Mouse (Mus musculus) mouse embryonic stem cell (cell line): ENCODE results near the gene Elmod1.

Experiments used
- in situ Hi-C, 2 experiments: fragments of 300-500 bp; cut with MboI; formaldehyde crosslinking; loops; 1 replicate in 1 of 2; 3 replicates in 1 of 2; pipeline ENCODE4 v1.14.3; 2019 to 2020; ENCODE audit warnings: low sequenced_read_pairs in 2 of 2, low pct_unique_long_range_greater_than_20kb in 1 of 2, mixed read lengths in 1 of 2; ENCODE audit not compliant: unreplicated experiment in 1 of 2

The Elmod1 gene

DNA sequence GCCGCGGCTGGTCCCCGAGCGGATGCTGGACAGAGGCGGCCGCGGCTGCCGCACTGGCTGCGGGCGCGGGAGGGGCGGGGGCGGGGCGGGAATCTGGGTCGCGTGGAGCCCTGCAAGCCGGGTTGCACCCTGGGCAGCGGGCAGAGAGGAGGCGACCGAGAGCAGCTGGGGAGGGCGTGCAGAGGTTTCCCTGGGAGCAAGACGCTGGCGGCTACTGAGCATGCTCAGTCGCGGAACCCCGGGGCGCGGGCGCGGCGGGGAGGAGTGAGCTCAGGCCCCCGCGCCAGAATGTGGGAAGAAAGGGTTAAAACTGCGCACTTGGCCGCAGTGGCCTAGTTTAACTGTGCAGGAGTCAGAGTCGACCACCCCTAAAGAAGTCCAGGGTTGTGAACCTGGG lies at the start of gene Elmod1:
Elmod1 (minus strand) TSS at position 180 of the 397 bp plus-strand sequence.
- in situ Hi-C loops = loop anchor here (25.0 kb wide), 2 partner anchors 88 to 337 kb away; no protein-coding TSS in a partner anchor

DNA sequence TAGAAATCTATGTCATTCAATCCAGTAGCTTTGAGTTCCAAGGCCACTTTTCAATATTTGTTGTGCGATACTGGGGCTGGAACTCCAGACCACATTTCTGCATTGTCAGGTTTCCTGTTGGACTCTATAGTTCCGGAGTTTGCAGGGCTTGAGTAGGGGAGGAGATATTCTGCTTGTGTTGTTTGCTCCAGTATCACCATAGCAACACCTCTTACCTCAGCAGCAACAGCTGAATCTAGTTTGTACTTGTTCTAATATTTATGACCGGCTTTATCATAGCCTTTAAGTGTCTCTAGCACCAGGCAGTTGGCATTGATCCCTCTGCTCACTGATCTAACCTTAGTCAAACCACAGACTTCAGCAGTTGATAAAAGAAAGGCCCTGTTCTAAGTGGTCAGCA lies 47.7 kb upstream of the Elmod1 start:
- in situ Hi-C loops = no loop called here

DNA sequence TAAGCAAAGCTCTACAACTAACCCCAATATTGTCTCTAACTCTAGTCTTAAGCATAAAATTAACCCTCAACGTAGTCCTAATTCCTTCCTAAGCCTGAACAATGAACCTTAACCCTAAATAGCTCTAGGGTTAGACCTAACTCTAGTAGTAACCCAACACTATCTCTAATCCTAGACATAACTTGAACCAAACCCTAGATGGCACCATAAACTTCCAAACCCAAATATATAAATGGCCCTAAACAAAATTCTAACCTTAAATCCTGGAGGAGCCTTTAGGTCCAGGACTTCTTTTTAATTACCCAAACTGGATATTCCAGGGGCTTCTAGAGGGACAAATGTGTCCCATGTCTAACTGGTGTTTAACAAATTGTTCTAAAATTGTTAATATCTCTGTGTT lies 19.4 kb upstream of the Elmod1 start:
- in situ Hi-C loops = loop anchor here (5.0 to 25.0 kb wide), 4 partner anchors 107 to 318 kb away; no protein-coding TSS in a partner anchor

DNA sequence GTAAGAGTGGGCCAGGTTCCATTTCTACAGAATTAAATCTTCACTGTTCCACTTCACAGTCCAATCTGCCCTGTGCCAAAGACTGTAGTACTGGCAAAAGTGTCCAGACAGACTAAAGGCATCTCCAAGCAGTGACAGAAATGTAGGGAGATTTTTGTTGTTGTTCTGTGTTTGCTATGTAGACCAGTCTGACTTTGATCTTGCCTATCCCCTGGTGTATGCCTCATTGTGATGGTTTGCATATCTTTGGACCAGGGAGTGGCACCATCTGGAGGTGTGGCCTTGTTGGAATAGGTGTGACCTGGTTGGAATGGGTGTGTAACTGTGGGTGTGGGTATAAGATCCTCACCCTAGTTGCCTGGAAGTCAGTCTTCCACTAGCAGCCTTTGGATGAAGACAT lies 17.5 kb upstream of the Elmod1 start:
- in situ Hi-C loops = loop anchor here (5.0 to 25.0 kb wide), 4 partner anchors 105 to 320 kb away; no protein-coding TSS in a partner anchor

DNA sequence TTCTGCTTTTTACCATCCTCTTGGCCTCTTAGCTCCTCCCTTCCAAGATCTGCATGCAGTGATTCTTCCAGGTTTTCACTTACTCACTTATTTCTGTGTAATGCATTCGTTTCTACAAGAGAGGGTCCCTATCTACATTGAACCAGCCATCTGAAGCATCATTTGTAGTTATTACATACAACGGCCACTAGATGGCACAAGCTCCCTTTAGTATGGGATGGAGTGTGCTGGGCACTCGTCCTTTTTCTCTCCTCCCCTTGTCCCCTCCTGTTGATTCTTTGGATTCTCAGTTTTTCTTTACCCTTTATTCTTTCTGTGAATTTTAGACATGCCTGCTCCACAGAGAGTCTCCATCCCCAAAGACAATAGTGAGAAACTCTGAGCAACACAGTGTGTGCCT lies 15.8 kb upstream of the Elmod1 start:
- in situ Hi-C loops = loop anchor here (5.0 to 25.0 kb wide), 4 partner anchors 104 to 321 kb away; no protein-coding TSS in a partner anchor

DNA sequence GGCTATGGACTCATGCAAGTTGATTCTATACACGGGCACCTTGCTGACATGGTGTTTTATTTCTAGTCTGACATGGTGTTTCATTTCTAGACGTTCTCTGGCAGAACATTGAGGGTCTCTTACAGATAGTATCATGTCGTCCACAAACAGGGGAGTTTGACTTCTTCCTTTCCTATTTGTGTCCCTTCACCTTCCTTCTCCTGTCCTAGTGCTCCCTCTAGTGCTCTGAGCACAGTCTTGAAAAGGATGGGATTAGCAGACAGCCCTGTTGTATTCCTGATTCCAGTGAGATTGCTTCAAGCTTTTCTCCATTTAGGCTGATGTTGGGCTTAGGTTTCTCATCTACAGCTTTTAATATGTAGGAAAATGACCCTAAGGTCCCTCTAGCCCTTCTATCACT lies 11.9 kb upstream of the Elmod1 start:
- in situ Hi-C loops = loop anchor here (10.0 to 25.0 kb wide), 4 partner anchors 52 to 325 kb away; no protein-coding TSS in a partner anchor

DNA sequence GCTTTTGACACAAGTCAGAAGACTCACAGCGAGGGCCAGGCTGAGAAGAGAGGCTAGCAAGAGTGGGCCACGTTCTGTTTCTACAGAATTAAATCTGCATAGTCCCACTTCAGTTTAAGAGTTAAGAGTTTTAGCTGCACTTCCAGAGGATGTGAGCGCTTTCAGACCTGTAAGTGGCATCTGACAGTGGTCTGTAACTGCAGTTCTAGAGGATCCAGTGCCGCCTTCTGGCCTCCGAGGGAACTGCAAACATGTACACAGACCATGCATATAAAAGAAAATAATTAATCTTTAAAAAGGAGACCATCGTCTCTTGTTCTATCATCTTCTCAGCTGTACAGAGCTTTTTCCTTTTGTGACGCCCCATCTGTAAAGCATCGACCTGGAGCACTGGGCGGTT lies 9.8 kb upstream of the Elmod1 start:
- in situ Hi-C loops = loop anchor here (10.0 to 25.0 kb wide), 4 partner anchors 50 to 327 kb away; no protein-coding TSS in a partner anchor

DNA sequence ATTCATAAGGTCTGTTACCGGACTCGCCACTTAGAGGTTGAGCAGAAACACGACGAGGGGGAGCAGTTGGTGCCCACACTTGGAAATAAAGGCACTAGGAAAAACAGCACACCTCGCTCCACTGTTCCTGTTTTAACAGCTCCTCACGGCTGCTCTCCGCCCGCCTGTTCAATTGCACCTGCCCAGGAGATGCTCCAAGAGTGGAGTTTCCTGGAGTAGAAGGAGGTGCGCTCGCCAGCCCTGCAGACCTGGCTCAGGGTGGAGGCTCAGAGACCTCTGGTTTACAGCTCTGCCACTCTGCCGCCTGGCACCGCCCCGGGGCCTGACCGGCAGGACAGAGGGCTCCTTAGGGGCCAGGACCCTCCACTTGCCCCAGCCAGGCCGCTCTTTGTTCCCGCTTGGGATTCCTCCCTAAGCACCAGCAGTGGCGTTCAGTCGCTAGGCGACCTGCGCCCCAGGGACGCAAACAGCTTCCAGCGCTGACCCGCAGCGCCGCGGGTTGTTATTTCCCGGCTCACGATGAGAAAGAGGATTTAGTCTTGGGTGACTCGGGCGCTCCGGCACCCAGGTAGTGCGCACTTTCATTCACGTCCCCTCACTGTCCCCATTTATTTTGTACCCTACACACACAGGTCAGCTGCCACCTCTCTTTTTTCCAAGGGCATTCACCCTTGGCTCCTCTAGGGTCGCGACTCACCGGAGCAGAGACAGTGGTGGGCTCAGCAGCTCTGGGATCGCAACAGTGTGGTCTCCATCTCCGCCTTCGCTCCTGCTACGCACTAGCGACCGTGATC lies 576 bp downstream of the Elmod1 start:
- in situ Hi-C loops = loop anchor here (25.0 kb wide), 2 partner anchors 87 to 338 kb away; no protein-coding TSS in a partner anchor

DNA sequence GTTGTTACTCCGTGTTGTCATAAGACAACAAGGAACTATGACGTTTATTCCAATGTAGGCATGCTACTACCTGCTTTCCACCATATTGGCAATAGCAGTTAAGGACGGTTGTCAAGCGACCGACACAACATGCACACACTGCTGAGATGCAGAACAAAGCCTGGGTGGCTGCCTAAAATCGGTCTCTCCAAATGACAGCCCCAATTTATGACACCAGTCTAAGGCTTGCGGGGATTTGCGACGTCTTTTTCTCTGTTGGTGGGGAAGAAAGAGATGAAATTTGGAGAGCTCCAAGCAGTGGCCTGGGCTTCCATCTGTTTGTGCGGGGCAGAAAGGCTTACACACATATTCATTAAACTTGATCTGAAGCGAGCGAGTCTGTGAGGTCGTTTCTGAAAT lies 1.2 kb downstream of the Elmod1 start:
- in situ Hi-C loops = no loop called here

DNA sequence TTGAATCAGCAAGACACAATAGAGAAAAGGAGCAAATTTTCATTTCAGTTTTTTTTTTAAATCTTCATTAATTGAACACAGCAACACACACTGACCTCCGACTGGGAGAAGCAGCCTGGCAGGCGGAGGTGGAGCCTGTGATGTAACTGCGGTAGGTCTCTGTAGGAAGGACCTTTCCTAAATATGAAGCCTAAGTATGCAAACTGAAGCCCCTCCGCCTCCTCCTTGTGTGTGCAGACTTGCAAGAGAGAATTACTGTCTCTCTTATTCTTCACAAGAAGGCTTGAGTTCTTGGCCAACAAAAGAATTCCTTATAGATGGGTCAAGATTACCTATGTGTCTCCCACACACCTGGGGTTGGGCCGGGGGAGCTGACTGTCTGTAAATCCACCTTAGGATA lies 1.9 kb downstream of the Elmod1 start:
- in situ Hi-C loops = no loop called here

DNA sequence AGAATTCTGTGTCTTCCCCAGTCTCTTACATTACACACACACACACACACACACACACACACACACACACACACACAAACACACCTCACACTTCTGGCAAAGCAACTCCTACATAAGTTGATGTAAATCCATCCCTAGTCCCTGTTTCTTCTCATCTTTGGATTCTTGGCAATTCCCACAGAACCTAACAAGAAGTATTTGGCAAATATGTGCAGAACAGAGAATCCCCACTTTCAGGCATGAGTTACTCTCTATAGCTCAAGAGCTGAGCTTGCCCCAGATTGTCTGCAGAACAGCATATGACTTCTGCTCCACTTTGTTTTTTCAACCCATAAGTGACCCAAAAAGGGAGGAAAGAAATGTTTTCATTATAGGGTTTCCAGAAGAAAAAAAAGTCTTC lies 2.7 kb downstream of the Elmod1 start:
- in situ Hi-C loops = no loop called here

DNA sequence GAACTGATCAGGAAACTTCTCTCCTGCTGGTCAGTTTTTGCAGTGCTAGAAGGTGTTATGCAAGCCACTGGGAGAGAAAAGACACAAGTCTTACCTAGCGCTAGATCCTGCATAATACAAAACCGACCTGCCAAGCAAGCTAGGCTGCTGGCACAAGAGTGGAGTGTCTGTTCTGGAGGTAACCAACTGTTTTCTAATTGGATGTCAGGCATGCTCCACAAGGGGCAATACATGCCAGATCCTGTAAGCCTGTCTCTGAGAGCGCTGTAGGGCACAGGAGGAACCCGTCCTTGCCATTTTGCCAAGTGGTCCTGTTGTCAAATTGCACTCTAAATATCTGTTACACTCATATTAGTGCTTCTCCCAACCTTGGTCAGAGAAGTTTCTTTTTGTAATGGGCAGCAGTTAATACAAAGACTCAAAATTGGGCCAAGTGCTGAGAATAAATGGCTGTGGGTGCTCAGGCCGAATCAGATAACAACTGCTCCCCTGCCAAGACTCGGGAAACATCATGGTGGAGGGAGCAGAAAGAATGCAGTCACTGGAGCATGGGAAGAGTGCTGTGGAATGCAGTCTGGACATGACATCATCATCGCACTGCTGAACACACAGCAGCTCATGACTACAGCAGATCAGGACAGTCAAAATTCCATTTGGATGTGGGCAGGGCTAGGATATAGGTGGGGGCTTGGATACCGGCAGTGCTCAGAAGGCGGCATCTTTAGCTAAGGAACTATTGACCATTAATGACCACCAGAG lies 7.3 kb downstream of the Elmod1 start:
- in situ Hi-C loops = no loop called here

DNA sequence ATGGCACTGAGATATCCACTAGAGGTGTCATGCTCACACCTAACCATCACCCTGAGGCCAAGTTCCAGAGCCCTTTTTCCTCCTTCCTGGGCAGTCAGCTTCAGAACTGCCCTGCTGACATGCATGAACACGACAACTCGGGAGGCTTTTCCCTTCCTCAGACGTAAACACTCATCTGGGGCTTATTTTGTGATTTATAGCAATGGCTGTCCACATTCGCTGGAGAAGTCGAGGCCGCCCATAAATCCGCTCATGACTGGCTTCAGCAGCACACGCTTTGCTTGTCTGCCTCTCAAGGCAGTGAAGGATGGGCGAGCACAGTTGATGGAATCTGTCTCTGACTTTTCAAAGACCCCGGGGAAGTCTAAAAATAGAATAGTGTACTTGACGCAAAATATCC lies 18.1 kb downstream of the Elmod1 start:
- in situ Hi-C loops = no loop called here

DNA sequence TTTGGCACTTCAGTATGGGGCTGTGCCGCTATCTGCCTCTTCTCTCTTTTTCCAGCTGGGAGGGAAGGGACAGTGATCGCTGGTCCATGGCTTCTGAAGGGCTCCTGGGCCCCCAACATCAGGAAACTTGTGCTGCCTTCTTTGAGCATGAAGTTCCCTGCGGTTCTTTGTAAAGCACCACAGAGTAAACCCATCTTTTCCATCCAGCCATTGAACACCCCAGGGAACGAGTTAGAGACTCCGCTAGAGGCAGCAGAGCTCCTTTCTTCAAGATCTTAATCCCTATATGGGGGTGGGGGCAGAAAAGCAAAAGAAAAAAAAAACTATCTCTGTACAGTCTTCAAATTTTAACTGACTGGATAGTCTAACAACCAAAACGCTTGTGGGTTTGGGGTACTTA lies 20.2 kb downstream of the Elmod1 start:
- in situ Hi-C loops = no loop called here

DNA sequence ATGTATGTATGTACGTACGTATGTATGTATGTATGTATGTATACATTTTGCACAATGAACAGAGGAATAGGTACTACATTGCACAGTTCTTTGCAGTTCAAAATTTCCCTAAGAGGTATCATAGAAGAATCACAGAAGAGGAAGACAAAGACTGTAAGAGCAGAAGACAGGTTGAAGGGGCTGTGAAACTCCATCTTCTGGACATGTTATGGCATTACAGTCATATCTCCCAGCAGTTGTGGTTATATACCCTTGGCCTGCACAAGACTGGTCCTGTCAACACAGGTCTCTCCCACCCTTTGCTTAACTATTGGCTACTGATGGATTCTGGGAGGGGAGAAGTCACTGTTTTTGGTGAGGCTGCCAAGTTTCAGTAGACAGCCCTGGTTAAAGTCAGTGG lies 27.6 kb downstream of the Elmod1 start:
- in situ Hi-C loops = no loop called here

DNA sequence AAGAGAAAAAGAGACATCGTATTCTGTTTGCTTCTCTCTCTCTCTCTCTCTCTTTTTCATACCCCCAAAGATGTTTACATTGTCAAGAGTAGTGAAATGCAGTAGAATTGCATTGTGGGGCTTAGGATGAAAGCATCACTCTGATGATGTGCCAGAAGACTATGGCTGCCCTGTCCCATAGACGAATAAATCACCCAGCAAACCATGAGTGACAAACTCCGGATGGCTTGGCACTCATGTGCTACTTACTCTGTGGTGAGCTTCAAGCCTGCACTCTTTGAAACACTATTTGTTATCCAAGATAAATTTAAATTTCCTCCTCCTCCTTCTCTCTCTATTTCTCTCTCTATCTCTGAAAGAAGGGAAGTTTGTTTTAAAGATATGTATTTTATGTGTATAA lies 36.5 kb downstream of the Elmod1 start:
- in situ Hi-C loops = loop anchor here in 1 of 2 experiments (10.0 kb wide), 1 partner anchor 46 kb away; no protein-coding TSS in a partner anchor

DNA sequence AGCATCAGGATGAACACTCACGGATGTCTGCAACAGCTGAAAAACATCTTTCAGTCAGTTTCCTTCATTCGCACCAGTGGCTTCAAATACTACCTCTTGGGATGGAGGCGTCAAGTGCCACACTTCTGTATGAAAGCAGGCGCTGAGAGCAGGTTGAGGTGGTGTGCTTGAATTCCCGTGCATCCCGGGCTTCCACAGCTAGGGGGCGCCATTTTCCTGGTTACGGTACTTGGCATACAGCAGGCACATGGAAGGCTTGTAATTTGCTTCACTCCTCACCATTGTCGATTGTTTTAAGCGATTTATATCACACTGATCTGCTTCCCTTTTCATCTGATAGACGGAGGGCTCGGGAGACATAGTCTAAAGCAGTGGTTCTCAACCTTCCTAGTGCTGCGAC lies 40.9 kb downstream of the Elmod1 start:
- in situ Hi-C loops = loop anchor here in 1 of 2 experiments (10.0 kb wide), 1 partner anchor 51 kb away; no protein-coding TSS in a partner anchor

DNA sequence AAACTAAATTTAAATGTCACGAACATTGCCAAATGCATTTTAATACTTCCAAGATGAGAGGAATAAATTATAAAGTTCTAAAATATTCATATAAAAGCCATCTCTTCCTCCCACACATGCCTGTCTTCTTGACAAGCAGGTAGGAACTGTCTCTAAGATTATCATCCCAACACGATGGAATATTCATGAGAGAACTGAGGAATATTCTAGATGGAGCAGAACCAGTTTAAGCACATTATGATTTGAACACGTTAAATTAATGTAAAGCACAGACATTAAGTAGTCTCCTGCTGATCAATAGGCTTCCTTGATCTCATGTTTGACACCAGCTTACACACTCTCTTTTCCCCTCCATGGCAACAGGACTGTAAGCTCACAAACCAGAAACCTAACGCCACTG lies 41.7 kb downstream of the Elmod1 start:
- in situ Hi-C loops = loop anchor here in 1 of 2 experiments (10.0 kb wide), 1 partner anchor 51 kb away; no protein-coding TSS in a partner anchor

DNA sequence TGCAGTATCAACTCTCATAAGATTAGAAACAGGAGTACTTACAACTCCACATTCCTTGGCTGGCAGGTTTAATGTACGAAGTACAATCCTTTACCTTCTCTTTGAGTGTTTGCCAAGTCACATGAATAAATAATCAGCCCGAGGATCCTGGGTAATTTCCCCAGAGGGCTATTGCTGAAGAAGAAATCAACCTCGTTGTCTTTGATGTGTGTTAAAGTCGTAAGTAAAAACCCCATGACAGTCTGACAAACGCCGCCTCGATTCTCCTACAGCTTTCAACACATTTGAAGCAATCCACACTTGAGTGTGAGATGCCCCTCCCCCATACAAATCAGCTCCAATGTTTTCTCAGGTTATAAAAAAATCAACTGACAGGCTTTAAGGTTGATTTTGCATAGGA lies 44.2 kb downstream of the Elmod1 start:
- in situ Hi-C loops = loop anchor here in 1 of 2 experiments (10.0 kb wide), 1 partner anchor 54 kb away; no protein-coding TSS in a partner anchor
